Mouse (Mus musculus): ENCODE measurements around the gene Traf3.

Traf3 gene

DNA sequence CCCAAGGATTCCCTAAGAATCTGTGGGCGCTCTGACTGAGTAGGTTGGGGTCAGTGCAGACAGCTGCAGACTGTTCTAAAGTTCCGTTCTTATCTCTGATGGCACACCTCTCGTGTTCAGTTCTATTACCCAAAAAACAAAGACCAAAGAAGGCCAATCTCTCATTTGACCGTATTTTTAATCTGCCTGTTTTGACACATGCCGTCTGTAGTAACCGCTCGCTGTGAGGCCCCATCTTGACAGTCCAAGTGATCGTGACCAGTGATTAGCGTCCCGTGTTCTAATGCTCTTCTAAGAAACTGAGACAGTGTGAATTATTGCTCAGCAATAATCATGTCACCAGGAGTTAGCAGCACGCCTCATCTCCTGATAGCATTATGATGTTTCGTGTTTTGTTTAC is 100.4 kb downstream of the Traf3 start:
- no peak for DNase-seq

DNA sequence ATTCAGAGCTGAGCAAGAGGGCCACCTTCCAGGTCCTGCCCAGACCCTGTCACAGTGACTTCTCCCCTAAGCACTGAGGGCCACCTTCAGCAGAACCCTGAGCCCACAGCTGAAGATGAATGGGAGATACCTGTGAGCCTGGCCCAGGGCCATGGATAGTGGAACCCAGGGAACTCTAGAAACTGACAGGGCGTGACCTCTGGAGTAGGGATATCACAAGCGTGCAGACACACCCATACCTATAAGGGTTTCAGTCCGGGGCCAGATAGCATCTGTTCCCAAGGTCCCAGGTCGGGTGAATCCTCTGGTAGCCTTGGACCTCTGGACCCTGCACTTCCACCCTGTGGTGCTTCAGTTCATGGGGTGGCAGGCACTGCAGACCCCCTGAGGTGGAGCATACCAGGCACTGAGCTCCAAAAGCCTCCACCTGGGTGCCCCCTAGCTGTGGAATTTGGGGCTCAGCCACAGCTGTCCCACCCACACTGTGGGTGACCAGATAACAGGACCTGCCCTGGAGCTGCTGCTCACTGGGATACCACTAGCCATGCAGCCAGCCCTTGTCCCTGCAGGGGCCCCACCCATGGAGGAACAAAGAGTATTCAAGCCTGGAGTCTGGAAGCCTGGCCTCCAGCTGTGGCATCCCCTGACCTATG is 101.6 kb downstream of the Traf3 start:
- DNase-seq = no peak

DNA sequence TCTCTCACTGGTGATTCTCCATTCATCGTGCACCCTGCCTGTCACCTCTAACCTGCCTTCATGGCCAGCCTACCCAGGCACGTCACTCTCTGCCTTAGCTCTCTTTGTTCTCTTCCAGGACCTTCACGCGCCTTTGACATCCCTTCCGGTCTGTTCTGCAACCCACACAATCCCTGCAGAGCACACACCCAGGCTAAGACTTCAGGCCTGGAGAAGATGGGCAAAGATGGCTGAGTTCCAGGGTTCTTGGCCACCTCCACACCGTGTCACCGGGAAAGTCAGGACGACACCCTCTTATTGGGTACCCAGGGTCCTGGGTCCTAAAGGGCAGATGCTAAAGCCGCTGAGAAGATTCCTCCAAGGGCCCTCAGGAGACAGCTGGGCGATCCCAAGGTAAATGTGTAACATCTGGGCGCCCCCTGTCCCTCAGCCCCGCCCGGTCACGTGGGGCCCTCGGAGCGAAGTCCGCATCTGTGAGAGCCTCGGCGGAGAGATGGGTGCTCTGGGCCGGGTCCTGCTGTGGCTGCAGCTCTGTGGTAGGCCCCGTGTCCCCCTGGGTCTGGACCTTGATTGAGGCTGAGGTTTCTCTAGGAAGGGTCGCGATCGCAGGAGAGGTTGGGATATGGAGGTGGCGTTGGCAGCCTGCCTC is 104.6 kb downstream of the Traf3 start, which contains the start of gene Amn:
Amn (plus strand) TSS at position 467 of the 649 bp plus-strand sequence.
- DNase-seq = no peak

DNA sequence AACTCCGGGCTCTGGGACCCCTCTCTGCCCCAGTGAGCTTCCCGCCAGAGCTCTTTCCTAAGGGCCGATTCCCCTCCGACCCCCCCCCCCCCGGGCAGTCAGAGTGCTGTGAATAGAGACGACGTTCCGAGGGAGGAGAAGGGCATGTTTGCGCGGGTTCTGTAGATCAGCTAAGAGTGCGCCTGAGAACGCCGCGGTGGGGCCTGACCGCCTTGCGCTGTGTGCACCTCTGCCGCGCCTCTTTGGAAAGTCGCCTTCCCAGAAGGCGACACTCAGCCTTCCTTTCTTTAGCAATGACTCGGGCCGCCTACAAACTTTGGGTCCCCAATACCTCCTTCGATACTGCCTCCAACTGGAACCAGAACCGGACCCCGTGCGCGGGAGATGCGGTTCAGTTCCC is 105.2 kb downstream of the Traf3 start:
- no peak for DNase-seq

DNA sequence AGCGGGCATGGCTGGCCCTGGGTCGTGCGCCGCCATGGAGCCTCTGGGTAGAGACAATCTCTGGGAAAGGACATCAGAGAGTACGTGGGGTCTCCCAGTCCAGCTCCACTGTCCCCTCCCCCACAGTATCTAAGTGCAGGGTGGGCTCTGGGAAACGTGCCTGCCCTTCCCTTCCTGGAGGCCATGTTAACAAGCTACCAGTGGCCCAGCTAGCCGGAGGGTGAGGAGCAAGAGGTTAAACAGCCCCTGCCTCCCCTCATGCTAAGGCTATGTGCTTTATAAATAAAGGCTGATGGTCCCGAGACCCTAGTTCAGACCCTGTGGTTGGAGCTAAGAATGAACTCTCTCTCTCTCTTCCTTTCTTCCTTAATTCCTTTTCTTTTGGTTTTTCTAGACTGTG is 105.8 kb downstream of the Traf3 start:
- DNase-seq = no peak

DNA sequence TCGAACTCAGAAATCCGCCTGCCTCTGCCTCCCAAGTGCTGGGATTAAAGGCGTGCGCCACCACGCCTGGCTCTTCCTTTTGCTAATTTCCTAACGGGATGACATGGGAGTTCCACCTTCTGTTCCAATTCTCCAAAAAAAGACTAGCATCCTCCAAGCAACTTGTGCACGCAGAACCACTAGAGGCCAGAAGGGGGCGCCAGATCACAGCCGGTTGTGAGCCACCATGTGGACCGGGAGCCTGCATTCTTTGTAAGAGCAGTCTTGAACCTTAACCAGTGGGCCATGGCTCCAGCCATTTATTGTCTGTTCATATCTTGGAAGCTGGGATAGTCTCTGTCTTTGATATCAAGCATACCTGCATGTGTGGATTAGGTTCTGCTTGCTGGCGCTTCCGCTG is 106.2 kb downstream of the Traf3 start:
- peak in 1 of 2 experiments; percentile 34 for DNase-seq

DNA sequence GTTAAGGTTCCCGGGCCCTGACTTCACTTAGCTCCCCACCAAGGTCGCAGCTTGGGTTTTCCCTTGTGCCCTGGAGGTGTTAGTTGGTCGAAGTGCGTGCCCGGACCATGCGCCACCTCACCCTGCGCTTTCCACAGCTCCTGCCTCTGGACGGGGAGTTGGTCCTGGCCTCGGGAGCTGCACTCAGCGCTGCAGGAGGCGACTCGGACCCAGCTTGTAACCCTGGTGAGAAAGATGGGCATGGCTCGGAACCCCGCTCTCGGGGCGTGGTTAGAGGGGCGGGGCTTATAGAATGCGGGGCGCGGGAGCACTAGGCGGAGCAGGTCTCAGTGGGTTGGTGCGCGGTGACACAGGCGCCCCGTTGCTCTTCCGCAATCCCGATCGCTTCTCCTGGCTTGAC is 107.8 kb downstream of the Traf3 start:
- no peak for DNase-seq

DNA sequence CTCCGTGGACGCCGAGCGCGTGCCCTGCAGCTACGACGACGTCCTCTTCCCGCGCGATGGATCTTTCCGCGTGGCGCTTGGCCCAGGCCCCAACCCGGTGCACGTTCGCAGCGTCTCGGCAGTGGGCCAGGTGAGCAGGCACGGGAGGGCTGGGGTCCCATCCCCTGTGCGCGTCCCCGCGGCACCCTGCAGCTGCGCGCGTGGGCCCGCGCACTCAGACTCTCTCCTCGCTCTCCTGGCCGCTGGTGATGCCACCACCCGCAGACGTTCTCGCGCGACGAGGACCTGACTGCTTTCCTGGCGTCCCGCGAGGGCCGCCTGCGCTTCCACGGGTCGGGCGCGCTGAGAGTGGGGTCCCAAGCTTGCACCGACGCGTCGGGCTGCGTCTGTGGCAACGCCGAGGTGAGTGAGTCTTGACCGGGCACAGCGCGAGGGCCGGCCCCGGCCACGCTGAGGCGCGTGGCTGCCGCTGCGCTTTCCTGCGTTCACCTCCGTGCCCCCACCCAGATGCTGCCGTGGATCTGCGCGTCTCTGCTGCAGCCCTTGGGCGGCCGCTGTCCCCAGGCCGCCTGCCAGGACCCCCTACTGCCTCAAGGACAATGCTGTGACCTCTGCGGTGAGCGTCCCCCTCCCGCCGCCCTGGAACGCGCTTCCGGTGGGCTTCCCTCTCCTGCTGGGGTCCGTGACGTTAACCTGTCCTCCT is 108.4 kb downstream of the Traf3 start:
- DNase-seq = no peak

DNA sequence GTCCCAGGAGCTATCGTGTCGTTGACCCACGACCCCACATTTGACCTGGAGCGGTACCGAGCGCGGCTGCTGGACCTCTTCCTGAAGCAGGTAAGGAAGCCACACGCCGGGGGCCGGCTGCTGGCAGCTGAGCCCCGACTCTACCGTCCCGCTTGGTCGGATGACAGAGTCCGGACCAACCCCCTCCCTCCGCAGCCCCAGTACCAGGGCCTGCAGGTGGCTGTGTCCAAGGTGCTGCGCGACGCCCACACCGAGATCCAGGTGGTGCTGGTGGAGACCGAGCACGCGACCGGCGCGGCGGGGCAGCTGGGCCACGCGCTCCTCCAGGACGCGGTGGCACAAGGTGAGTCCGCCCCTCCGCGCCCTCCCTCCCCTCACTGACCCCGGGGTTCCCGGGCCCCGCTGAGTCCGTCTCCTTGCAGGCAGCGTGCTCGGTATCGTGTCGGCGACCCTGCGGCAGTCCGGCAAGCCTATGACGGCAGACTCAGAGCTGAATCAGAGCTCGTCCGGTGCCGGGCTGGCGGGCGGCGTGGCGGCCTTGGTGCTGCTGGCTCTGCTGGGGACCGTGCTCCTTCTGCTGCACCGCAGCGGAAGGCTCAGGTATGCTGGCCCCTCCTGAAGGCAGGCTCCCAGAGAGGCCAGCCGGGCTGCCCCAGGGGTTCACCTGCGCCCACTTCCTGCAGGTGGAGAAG is 109.1 kb downstream of the Traf3 start:
- no peak for DNase-seq

DNA sequence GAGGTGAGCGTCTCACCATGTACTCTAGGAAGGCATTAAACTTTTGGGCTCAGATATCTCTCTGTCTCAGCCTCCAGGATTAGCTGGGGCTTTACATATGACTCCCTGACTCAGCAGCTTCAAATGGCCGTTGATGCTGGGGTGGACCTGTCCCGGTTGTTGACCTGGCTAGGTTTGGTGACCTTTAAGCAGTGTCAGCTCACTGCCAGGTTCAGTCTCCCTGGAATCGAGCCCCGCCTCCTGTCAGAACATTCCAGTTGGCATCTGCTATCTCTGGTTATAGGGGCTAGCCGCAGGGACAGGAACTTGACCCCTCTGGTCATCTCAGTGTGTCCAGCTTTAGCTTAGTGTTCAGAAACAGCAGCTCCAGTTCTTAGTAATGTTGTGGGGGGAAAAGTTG is 110.2 kb downstream of the Traf3 start:
- no peak for DNase-seq

DNA sequence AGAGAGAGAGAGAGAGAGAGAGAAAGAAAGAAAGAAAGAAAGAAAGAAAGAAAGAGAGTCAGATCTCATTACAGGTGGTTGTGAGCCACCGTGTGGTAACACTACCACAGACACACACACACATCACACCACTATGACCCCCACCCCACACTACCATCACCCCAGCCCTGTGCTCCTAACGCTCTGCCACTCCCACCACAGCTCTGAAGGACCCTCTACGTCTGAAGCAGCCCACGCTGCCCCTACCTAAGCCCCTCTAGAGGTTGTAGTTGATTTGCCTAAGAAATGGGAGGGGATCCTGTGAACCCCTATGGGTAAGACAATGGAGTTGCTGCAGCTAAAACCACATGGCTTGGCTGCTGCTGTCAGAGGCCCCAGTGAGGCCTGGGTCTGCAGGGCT is 117.4 kb downstream of the Traf3 start:
- DNase-seq = no peak

DNA sequence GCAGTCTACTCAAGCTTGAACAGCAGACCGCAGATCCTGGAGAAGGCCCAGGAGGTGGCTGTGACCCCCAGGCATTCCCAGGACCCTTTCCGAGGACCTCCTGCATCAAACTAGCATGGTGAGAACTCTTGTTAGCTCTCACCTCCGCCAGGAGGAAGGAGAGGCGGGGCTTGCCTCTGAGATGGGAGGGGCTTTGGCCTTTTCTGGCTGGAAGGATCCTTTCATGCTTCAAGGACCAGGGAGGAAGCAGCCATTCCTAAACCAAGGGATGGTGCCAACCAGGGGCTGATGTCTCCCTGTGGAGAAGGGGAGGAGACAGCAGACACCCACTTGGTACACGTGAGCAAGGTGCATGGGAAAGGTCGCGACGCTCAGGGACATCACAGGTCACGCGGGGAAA is 118.4 kb downstream of the Traf3 start:
- DNase-seq = no peak

DNA sequence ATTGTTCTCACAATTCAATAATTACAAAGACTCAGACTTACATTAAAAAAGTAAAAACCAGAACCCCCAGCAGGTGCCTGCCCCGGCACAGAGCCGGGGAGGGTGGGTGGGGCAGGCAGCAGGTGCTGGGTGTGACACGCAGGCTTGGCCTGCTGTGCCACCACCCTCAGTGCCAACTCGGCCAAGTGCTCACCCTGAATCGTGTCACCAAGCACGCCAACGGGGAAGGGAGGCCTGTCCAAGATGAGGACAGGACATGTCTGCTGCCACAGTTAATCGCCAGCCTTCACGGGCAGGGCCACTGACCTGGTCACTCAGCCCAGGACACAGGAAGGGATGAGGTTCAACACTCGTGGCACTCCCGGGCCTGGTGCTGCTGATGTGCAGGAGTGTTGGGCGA is 126.9 kb downstream of the Traf3 start:
- no peak for DNase-seq

DNA sequence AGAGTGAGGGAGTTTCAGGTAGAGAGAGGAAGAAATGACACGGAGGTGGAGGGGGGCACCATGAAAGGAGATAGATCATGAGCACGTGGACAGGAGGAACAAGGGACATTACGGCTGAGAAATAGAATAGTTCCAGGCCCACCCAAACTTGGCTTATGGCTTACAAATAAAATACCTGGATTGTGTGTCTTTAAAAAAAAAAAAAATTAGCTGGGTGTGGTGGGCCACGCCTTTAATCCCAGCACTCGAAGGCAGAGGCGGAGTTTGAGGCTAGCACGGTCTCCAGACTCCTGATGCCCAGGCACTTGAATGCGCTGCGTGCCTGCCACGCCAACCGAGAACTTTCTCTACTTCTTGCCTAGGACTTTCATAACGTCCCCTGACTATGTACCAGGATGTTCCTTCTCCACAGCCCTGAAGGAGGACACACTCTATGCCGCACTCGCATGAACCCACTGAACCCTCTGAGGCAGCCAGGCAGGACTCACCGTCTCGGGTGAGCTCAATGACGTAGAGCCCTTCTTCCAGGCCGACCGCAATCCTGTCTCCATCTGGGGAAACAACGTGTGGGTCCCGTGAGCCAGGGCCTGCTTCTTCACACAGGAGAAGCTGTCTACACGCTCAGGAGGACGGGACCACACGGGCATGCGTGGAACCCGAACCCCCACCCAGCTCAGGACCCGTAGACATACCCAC is 135.3 kb downstream of the Traf3 start:
- no peak for DNase-seq

DNA sequence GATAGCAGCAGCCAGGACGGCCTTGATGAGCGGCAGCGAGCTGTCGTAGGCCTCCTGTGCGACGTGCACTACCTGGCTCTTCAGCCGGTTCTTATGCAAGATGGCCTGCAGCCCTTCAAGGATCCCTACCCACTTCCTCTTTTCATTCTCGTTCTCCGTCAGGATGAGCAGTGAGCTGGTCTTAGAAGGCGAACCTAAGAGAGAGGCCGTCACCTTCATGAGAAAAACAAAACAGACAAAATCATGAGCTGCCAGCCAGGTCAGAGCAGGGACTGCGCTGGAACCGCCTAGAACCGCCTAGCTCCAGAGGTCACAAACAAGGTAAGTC is 135.8 kb downstream of the Traf3 start:
- no peak for DNase-seq

DNA sequence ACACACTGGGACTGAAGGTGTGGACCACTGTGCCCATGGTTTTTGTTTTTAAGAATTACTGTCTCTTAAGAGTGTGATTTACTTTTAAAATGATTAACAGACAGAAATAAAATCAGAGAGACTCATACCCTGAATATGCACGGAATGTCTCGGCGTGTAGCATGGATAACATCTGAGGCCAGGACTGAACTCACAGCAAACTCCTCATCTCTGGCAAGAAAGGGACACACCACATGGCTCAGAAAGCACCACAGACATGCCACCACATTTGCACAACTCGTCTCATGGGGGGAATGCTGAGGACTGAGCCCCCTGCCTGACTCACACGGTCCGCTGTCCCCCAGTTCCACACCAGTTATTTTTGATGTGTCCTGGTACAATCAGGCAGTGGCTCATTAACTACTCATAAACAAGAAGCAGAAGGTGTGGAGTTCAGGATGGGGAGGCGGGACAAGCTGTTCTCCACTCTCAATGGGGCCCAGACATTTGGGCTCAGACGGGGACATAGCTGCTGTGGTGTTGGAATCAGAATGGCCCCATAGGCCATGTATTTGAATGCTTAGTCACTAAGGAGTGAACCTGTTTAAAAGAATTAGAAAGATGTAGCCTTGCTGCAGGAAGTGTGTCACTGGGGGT is 137.7 kb downstream of the Traf3 start:
- DNase-seq = no peak

DNA sequence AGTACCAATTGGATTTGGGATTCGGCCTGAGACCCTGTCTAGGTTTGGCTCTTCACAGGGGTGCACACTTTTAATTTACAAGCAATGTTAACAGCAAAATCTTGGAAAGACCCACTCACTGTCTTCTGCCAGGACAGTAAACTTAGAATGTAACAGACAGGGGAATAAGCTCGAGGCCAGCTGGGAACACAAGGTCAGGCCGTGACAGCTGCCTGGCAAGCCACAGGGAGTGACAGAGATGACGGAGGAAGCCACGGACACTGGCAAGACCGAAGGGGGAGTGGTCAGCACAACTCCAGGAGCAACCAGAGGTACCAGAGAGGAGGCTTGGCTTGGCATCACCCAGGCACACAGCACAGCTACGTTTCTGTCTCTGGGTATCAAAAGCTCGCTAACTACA is 140.7 kb downstream of the Traf3 start:
- no peak for DNase-seq

DNA sequence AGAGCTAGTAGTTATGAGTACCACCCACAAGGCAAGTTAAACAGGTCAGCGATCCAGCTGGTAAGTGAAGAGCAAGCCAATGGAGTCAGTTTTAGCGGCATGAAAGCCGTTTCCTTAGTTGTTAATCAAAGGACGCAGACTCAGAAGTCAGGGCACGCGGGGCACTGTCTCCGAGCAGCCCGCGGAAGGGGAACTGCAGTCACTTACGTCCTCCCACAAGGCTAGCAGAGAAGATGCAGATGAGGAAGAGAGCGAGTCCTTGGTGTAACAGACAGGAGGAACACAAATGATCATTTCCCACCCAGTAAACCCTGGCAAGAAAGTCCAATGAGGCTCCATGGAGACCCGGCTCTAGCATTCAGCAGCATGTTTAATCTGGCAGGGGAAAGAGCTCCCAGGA is 143.1 kb downstream of the Traf3 start:
- no peak for DNase-seq

DNA sequence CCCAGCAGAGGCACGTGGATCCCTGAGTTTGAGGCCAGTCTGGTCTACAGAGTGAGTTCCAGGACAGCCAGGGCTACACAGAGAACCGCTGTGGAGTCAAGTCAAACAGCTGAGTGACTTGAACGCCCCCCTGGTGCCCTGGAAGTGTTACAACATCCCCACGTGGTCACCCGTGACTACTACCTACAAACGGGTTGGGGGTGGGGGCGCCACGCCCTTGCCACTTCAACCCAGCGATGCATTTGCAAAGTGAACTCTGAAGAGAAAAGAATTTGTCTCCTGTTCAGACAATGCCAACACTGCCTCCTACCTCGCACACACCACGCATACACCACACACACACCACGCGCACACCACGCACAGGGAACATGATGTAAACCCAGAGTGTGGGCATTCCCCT is 143.8 kb downstream of the Traf3 start:
- DNase-seq = no peak

DNA sequence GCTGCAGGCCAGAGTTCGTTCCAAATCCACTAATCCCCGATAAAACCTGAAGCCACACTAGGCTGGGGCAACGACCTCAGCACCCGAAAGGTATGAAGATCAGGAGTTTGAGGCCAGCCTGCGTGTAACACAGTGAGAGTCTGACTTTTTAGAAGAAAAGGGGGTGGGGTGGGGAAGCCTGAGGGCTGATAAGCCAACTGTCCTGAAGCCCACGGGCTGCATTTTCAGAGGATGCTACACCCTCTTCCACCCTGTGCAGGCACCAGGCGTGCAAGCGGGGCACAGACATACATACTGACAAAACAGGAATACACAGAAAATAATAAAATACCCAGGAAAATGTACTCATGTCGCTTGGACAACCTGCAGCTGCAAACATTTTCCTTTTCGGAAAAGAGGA is 145.6 kb downstream of the Traf3 start:
- no peak for DNase-seq

DNA sequence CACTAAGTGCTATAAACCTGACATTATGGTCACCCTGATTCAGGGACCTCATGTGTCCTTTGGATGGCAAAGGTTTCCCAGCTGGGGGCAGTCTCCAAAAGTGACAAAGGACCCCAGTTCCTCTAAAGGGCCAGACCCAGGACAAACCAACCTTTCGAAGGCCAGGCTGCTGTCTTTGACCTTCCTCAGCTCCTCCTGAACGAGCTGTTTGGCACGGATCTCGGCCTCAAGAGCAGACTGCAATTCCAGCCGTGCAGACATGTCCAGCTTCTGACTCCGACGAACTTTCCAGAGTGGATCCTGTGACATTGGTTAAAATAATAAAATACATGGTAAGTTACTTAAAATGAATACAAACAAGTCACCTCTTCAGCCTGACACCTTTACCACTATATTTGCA is 148.1 kb downstream of the Traf3 start:
- DNase-seq = no peak
